ENCODE assay signal across 22 mouse cellular contexts in genomic region chr14:27390663-27391062, GRCm38 (mm10). TPM values are rescaled to one million over a fixed set of nuclear protein-coding genes. Genes with fewer than 3 reads are reported as not detected.
DNase-seq lines count a peak whose midpoint lies in the region.
"Had no signal": no experiment of that assay in that cellular context is flagged by ENCODE, and none has a peak within 500 bp of the region (broad histone marks: within the 10 kb centered on the region; RNA-seq: fewer than 3 reads in every experiment).

No protein-coding gene starts in this region.

- peak; percentile 76 for DNase-seq in heart, adult 11 months
- no peak for DNase-seq in heart, postnatal 14 days
- peak; percentile 29 for DNase-seq in thymus, postnatal 0 days (ENCODE audit: low spot score)
- DNase-seq in thymus, postnatal 14 days = no peak
- DNase-seq in induced T-regulatory cell, adult 2 months (ENCODE audit: low read depth) = peak; percentile 72
- no peak for DNase-seq in right cerebral cortex, postnatal 10 days (ENCODE audit: low spot score in 2 of 2)
- no peak for DNase-seq in lung, postnatal 4 days
- DNase-seq in retina, embryonic 14.5 days (ENCODE audit: low spot score) = no peak
- DNase-seq: adrenal gland, postnatal 10 days; cerebellum, adult 11-12 months; cerebellum, adult 9-11 months; embryo, embryonic 11 days; gastrocnemius, postnatal 14 days; heart, adult 18-20 months; heart, postnatal 4 days; kidney, adult 18-20 months; left cerebral cortex, postnatal 4 days; liver, embryonic 13.5 days; lung, adult 18-20 months; midbrain, embryonic 14.5 days; right cerebral cortex, adult 18-20 months; right cerebral cortex, postnatal 4 days had no signal

- intact Hi-C loops in heart, postnatal 14 days (cut with DNase I) = no loop called here

RNA-seq across cellular contexts. Expression of gene Fam208a, which starts 38.0 kb away (rescaled TPM):
- 10 to 100 TPM; 14.2 to 14.5 TPM for total RNA-seq in heart, postnatal 14 days (2021)
- polyA plus RNA-seq in thymus, postnatal 0 days (2015; fragmentation: Nextera tagmentation; extraction: Ambion mirVana) = 11.1 and 16.7 TPM in 2 replicates

Comparison
In these comparisons a context has a peak if more than half of its experiments do, and no peak if none do; other contexts are left out.
1. DNase-seq: peak in heart, adult 11 months (single experiment), thymus, postnatal 0 days (single experiment) and induced T-regulatory cell, adult 2 months (single experiment); none in heart, postnatal 14 days (0 of 2), thymus, postnatal 14 days (single experiment), right cerebral cortex, postnatal 10 days (0 of 2), lung, postnatal 4 days (0 of 2) and retina, embryonic 14.5 days (single experiment).